Mouse (Mus musculus) liver, embryonic 11.5 days (tissue): Measurements from ENCODE around the gene Gatad2a. TPM values are rescaled to one million over a fixed set of nuclear protein-coding genes. Genes with fewer than 3 reads are reported as not detected.

Experiments used
- ATAC-seq: fragments of 200-750 bp; cut with Nextera tagmentation; replicated peaks from 2 replicates; pipeline ENCODE4 v1.8.0; 2017; ENCODE audit warnings: moderate number of reproducible peaks, mild to moderate bottlenecking, moderate TSS enrichment, moderate library complexity; ENCODE audit not compliant: low FRiP score
- DNase-seq: peaks from one replicate; pipeline ENCODE4 v3.0.0-alpha.2; 2017; ENCODE audit warnings: low spot score
- H3K27ac ChIP-seq: fragments of 300-500 bp; sonication (generic); 2 replicates; pipeline ENCODE4 v1.5.1; 2014; ENCODE audit warnings: mild to moderate bottlenecking, low read depth, low read length, control low read depth
- H3K27me3 ChIP-seq: fragments of 300-500 bp; sonication (generic); replicated peaks from 2 replicates; pipeline ENCODE4 v1.6.1; 2014; ENCODE audit warnings: low read length, mixed read lengths; ENCODE audit not compliant: control insufficient read depth, insufficient read depth
- H3K36me3 ChIP-seq: fragments of 300-500 bp; sonication (generic); 2 replicates; pipeline ENCODE4 v1.6.1; 2014; ENCODE audit warnings: mild to moderate bottlenecking, low read length, moderate library complexity, mixed read lengths; ENCODE audit not compliant: control insufficient read depth, insufficient read depth
- H3K4me1 ChIP-seq: fragments of 300-500 bp; sonication (generic); replicated peaks from 2 replicates; pipeline ENCODE4 v1.6.1; 2014; ENCODE audit warnings: low read length, mixed read lengths; ENCODE audit not compliant: control insufficient read depth, insufficient read depth
- H3K4me2 ChIP-seq: fragments of 300-500 bp; sonication (generic); 2 replicates; pipeline ENCODE4 v1.6.1; 2014; ENCODE audit warnings: mild to moderate bottlenecking, control low read depth, moderate library complexity
- H3K4me3 ChIP-seq: fragments of 300-500 bp; sonication (generic); 2 replicates; pipeline ENCODE4 v1.5.1; 2014; ENCODE audit warnings: low read depth, low read length, control low read depth
- H3K9ac ChIP-seq: fragments of 300-500 bp; sonication (generic); 2 replicates; pipeline ENCODE4 v1.6.1; 2014; ENCODE audit warnings: low read depth, low read length, control low read depth
- H3K9me3 ChIP-seq: fragments of 300-500 bp; sonication (generic); 2 replicates; pipeline ENCODE4 v1.6.1; 2016; ENCODE audit warnings: low read length, inconsistent platforms, mixed read lengths; ENCODE audit not compliant: control insufficient read depth
- WGBS: fragments of 180-500 bp; shearing (Covaris S2); extraction: QIAGEN DNeasy Blood & Tissue Kit; methylation state at CpG from one replicate; pipeline ENCODE4 v1.1.7; 2014; 5-methylcytosine and 5-hydroxymethylcytosine counted together
- polyA plus RNA-seq: library from polyadenylated mRNA; unstranded; fragments of >200 nt; fragmentation: Nextera tagmentation; extraction: Ambion mirVana; gene quantifications from 2 replicates; pipeline ENCODE4 v1.2.1, GENCODE M21; 2014

The Gatad2a gene
- polyA plus RNA-seq, 1 experiment from 2014 or later = 75.3 TPM

GRCm38 (mm10) chr8:69903063-69903542 lies 93.1 kb downstream of the Gatad2a start:
- peaks cover 7% of the 10 kb centered on the region; the same call in 1 of the 2 replicates for H3K36me3 ChIP-seq
- DNase-seq (peak; percentile 98), ATAC-seq (peak; percentile 86)
- H3K4me3 ChIP-seq = peak overlapping the region; percentile 84
- H3K4me2 ChIP-seq = peak overlapping the region; percentile 96
- H3K9me3 ChIP-seq = no peaks in the 10 kb centered on the region
- H3K4me1 ChIP-seq = peaks cover 19% of the 10 kb centered on the region
- H3K27me3 ChIP-seq = no peaks in the 10 kb centered on the region
- under 1% methylated on average over 45 of the region's 45 CpGs for WGBS
- H3K27ac ChIP-seq = peak overlapping the region; percentile 98
- peak overlapping the region; percentile 88 for H3K9ac ChIP-seq

- H3K4me1 ChIP-seq = peaks cover 22% of the 10 kb centered on the region
- no peaks in the 10 kb centered on the region for H3K9me3 ChIP-seq
- WGBS = 4% methylated on average over 89 of the region's 89 CpGs
- H3K27ac ChIP-seq = peak within 1 kb of the TSS; percentile 98
- peak; percentile 62 for DNase-seq
- peak within 1 kb of the TSS; percentile 88 for H3K9ac ChIP-seq
- H3K36me3 ChIP-seq = peaks cover 11% of the 10 kb centered on the region; the same call in 1 of the 2 replicates
- H3K4me2 ChIP-seq = peak within 1 kb of the TSS; percentile 96
- H3K27me3 ChIP-seq = no peaks in the 10 kb centered on the region
- ATAC-seq = peak; percentile 32
- peak within 1 kb of the TSS; percentile 84 for H3K4me3 ChIP-seq
These were observed 93.8 kb downstream of the Gatad2a start, which contains the start of the genes Tssk6, Ndufa13 and Yjefn3 for GRCm38 (mm10) chr8:69902163-69903062. Gene Tssk6 (plus strand): TSS chr8:69902184. Gene Ndufa13 (minus strand): TSS chr8:69902558. Gene Yjefn3 (minus strand): TSS chr8:69902712.

- Histone ChIP-seq H3K9me3 (no peaks in the 10 kb centered on the region), H3K27ac (peak overlapping the region; percentile 98), H3K4me1 (peaks cover 24% of the 10 kb centered on the region), H3K4me2 (peak overlapping the region; percentile 96), H3K9ac (peak overlapping the region; percentile 88), H3K36me3 (peaks cover 14% of the 10 kb centered on the region), H3K27me3 (no peaks in the 10 kb centered on the region), H3K4me3 (peak overlapping the region; percentile 84)
- ATAC-seq (peak; percentile 77), DNase-seq (peak; percentile 99)
- WGBS = 2% methylated on average over 41 of the region's 41 CpGs
These were observed 94.6 kb downstream of the Gatad2a start for GRCm38 (mm10) chr8:69901484-69902162.

GRCm38 (mm10) chr8:69900895-69901451 lies 95.2 kb downstream of the Gatad2a start:
- Histone ChIP-seq H3K4me3 (peak overlapping the region; percentile 84), H3K4me1 (peaks cover 24% of the 10 kb centered on the region)
- WGBS = 13% methylated on average over 12 of the region's 12 CpGs

GRCm38 (mm10) chr8:69899876-69900275 lies 96.3 kb downstream of the Gatad2a start:
- H3K27ac ChIP-seq = no peak overlapping the region
- H3K4me2 ChIP-seq = peak overlapping the region; percentile 96
- no peaks in the 10 kb centered on the region for H3K27me3 ChIP-seq
- H3K4me1 ChIP-seq = peaks cover 26% of the 10 kb centered on the region
- H3K36me3 ChIP-seq = peaks cover 19% of the 10 kb centered on the region
- ATAC-seq (no peak), DNase-seq (no peak)
- H3K4me3 ChIP-seq = peak overlapping the region; percentile 84; the same call in 1 of the 2 replicates
- peak overlapping the region; percentile 88; the same call in 1 of the 2 replicates for H3K9ac ChIP-seq
- no peaks in the 10 kb centered on the region for H3K9me3 ChIP-seq
- WGBS = 86% methylated on average over 2 of the region's 2 CpGs

More at GRCm38 (mm10) chr8:69900895-69901451, 95.2 kb downstream of the Gatad2a start:
- ATAC-seq (no peak; the same call in 1 of the 2 replicates), DNase-seq (no peak)
- H3K27ac ChIP-seq = peak overlapping the region; percentile 98
- peaks cover 15% of the 10 kb centered on the region for H3K36me3 ChIP-seq
- peak overlapping the region; percentile 88 for H3K9ac ChIP-seq
- no peaks in the 10 kb centered on the region for H3K27me3 ChIP-seq
- peak overlapping the region; percentile 96 for H3K4me2 ChIP-seq
- no peaks in the 10 kb centered on the region for H3K9me3 ChIP-seq

GRCm38 (mm10) chr8:69897857-69898256 lies 98.3 kb downstream of the Gatad2a start:
- Histone ChIP-seq H3K4me1 (peaks cover 20% of the 10 kb centered on the region), H3K27me3 (no peaks in the 10 kb centered on the region), H3K27ac (peak overlapping the region; percentile 32; the same call in 1 of the 2 replicates), H3K9me3 (no peaks in the 10 kb centered on the region), H3K4me3 (no peak overlapping the region), H3K4me2 (no peak overlapping the region; the same call in 1 of the 2 replicates), H3K9ac (no peak overlapping the region), H3K36me3 (peaks cover 28% of the 10 kb centered on the region)
- WGBS = 91% methylated on average over 6 of the region's 6 CpGs
- ATAC-seq (no peak), DNase-seq (no peak)

GRCm38 (mm10) chr8:69895772-69896451 lies 100.3 kb downstream of the Gatad2a start:
- H3K36me3 ChIP-seq = peaks cover 28% of the 10 kb centered on the region

More at GRCm38 (mm10) chr8:69895772-69896451, 100.3 kb downstream of the Gatad2a start:
- Histone ChIP-seq H3K27ac (no peak overlapping the region), H3K4me3 (no peak overlapping the region), H3K4me1 (peaks cover 20% of the 10 kb centered on the region), H3K9ac (no peak overlapping the region), H3K4me2 (no peak overlapping the region), H3K27me3 (peaks cover 3% of the 10 kb centered on the region; the same call in 1 of the 2 replicates), H3K9me3 (no peaks in the 10 kb centered on the region)
- 76% methylated on average over 4 of the region's 4 CpGs for WGBS
- ATAC-seq (no peak), DNase-seq (no peak)
